Mouse (Mus musculus): ENCODE results near the gene Capza1.
"Not testable (repeated sequence)": the region's sequence is repeated elsewhere in the genome, so short reads cannot be mapped to it uniquely, and the experiment has no call there.

Capza1 gene

GRCm38 (mm10) chr3:104863786-104864650, at the start of gene Capza1, which contains the start of gene St7l:
Gene Capza1 (minus strand): TSS chr3:104864505.
Gene St7l (plus strand): TSS chr3:104864005.
- peak; percentile 86 to 88 for DNase-seq (ENCODE audit: low spot score in 2 of 2)

- no peak for DNase-seq (ENCODE audit: low spot score in 2 of 2)
These were observed 44.9 kb upstream of the Capza1 start for GRCm38 (mm10) chr3:104909195-104909594.

- peak in 1 of 2 experiments; percentile 47 for DNase-seq (ENCODE audit: low spot score in 2 of 2)
These were observed 41.7 kb upstream of the Capza1 start for GRCm38 (mm10) chr3:104906007-104906406.

GRCm38 (mm10) chr3:104905389-104905788, 41.1 kb upstream of the Capza1 start:
- peak in 1 of 2 experiments; percentile 20 for DNase-seq (ENCODE audit: low spot score in 2 of 2)

DNA sequence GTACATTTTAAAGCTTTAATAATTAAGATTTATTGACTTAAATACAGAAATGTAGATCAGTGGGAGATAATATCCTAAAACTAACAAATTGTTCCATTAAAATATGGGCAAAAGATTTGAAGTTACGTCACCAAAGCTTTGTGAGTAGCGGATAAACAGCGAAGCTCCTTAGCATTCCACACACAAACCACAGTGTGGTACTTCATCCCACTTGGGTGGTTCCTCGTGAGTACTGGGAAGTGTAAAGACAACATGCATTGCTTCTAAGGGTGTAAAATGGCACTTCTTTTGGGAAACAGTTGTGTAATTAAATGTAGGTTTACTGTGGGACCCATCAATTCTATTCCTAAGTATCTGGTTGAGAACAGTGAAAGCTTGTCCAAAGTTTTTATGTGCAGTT, 36.8 kb upstream of the Capza1 start:
- no peak for DNase-seq (ENCODE audit: low spot score in 2 of 2)

DNA sequence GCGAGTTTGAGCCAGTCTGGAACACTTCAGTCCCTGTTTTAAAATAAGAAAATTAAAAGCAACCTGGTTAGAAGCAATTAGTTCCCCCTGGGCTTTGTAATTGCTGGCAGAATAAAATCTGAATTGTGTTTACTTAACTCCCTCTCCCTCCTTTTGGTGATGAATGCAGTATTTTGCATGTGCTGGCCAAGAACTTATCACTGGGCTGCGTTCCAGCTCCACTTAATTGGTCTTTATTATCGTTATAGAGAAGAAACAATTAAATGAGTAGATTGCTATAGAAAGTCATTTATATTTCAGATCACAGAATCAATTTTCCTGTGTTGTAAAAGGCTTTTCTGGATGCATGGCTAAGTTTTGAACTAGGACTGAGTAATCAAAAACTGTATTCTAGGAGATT, 31.8 kb upstream of the Capza1 start:
- DNase-seq (ENCODE audit: low spot score in 2 of 2) = no peak

DNA sequence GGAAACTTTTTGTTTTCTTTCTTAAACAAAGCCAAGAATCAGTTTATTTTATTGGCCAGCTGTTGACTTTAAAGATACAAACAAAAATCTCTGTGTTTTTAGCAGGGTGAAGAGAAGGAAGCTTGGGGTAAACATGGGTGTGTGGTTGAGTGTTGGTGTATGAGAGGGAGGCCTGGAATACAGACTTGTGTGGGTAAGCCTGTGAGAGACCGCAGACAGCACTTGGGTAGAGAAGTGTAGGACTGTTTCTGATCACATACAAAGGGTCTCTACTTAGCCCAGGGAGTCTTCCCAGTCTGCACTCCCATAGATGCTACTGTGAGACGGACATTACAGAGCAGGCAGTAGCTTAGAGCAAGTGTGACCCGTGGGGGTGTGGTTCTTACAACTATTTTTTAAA, 24.3 kb upstream of the Capza1 start:
- DNase-seq (ENCODE audit: low spot score in 2 of 2) = no peak

GRCm38 (mm10) chr3:104869611-104870010, 5.3 kb upstream of the Capza1 start:
- no peak for DNase-seq (ENCODE audit: low spot score in 2 of 2)

DNA sequence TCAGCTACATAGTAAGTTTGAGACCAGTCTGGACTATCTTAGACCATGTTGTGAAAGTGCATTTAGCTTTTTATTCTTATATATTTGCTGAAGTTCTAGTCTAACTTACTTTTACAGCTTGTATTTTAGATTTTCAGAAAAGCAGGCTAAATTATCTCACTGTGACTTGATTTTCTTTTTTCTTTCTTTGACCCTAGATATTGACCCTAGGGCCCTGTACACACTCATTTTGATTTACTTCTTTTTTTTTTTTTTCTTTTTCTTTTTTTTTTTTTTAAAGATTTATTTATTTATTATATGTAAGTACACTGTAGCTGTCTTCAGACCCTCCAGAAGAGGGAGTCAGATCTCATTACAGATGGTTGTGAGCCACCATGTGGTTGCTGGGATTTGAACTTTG, 2.4 kb upstream of the Capza1 start:
- DNase-seq (ENCODE audit: low spot score in 2 of 2) = not testable (repeated sequence)

GRCm38 (mm10) chr3:104865341-104865788, 1.1 kb upstream of the Capza1 start:
- no peak for DNase-seq (ENCODE audit: low spot score in 2 of 2)

DNA sequence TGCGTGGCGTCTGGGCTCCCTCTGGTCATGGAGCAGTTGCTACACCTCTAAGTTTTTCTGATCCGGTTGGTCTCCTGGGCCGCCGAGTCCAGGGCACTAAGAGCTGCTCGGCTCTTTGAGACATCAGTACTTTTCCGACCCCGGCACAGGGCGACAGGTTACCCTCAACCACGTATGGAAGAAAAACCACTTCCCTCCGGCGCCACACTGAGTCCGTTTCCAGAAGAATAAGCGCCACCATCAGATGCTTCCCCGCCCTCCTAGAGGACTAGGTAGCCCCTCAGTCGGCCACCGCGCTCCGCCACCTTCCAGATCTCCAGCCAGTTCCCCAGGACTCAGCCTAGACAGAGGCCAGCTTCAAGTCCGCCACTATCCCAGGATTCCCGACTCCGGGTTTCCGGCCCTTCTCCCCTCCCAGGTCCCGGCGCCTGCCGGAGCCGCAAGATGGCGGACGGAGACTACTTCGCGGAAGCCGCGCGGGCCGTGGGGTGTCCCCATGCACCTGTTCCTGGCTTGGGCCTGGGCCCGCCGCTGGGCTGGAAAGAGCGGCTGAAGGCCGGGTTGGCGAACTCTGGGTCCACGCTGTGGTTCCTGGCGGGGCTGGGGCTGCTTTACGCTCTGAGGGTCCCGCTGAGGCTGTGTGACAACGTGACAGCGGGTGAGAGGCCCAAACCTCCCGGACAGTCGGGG, 491 bp upstream of the Capza1 start:
- peak; percentile 84 to 86 for DNase-seq (ENCODE audit: low spot score in 2 of 2)

DNA sequence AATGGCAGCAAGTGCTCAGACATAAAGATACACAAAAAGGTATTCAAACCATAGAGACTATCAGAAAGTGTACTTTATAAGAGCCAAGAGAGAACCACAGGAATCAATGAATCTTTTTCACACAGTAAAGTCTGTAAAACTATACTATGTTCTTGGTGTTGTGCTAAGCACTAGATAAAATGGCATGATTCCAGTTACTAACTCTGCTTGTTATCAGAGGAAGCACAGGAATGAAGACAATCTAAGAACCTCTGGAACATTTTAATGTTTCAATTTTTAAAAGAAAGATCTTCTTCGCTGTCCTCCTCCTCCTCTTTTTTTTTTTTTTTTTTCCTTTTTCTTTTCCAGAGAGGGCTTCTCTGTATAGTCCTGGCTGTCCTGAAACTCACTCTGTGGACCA, 5.7 kb downstream of the Capza1 start:
- no peak for DNase-seq (ENCODE audit: low spot score in 2 of 2)

GRCm38 (mm10) chr3:104856106-104856505, 8.2 kb downstream of the Capza1 start:
- DNase-seq (ENCODE audit: low spot score in 2 of 2) = no peak

- no peak for DNase-seq (ENCODE audit: low spot score in 2 of 2)
These were observed 9.4 kb downstream of the Capza1 start for GRCm38 (mm10) chr3:104854866-104855265.

DNA sequence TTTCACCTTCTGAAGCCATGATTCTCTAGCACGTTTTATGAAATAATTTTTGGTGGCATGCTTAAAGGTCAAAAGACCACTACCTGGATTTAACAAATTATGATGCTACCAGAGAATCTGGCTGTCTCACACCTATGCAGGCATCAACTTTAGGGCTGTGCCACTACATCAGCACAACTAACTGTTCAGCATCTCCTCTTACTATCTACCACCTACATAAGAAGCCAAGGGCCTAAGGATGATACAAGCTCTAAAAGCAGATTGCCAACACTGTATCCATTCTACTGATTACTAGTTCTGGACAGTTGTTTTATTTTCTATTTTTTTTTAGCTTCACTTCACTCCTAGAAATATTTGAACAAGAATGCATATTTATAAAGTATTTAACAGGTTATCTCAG, 9.8 kb downstream of the Capza1 start:
- no peak for DNase-seq (ENCODE audit: low spot score in 2 of 2)

DNA sequence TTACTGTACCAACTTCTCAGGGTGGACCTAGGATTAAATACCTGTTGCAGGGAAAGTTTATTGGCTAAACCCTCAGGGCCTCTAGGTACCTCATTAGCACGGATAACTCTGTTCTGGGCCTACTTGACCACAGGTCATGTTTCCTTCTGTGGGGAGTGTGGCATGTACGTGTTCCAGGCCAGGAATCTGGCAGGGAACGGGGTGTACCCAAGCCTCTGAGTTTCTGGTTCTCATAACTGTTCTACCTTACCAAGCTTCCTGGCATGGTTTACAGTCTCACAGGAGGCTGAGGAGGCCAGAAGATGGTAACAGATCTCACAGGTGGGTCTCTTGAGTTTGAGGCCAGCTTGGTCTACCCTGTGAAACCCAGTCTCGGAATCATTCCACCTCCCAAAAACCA, 17.7 kb downstream of the Capza1 start:
- DNase-seq (ENCODE audit: low spot score in 2 of 2) = no peak

- DNase-seq (ENCODE audit: low spot score in 2 of 2) = no peak
These were observed 23.3 kb downstream of the Capza1 start for GRCm38 (mm10) chr3:104841049-104841448.

GRCm38 (mm10) chr3:104835797-104836196, 28.5 kb downstream of the Capza1 start:
- no peak for DNase-seq (ENCODE audit: low spot score in 2 of 2)

DNA sequence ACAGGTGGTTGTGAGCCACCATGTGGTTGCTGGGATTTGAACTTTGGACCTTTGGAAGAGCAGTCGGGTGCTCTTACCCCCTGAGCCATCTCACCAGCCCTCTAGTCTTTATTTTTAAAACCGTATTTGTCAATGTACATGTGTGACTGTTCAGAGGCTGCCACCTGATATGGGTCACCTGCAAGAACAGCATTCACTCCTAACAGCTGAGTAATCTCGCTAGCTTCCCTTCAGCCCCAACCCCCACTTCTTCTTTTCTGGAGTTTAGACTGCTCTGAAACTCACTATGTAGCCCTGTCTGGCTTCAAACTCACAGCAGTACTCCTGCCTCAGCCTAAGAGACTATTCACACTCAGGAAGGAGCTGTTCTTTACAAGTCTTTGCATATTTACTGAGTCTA, 41.9 kb downstream of the Capza1 start:
- DNase-seq (ENCODE audit: low spot score in 2 of 2) = no peak

DNA sequence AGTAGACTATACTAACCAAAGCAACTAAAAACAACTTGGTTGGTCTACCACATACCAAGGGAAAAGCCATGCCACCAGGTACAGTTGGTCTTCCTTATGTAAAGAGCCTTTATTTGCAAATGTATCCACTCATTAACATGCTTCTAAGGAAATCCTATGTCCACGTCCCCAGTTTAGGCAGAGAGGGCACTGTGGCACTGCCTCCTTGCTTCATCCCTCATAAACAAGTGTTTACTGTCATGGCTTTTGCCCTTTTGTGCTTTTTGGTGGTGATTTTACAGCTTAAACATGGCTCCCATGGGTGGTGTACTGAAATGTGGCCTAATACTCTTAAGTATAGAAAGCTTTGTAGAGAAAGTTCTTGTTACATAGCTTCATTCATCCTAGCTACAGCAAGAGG, 43.9 kb downstream of the Capza1 start:
- no peak for DNase-seq (ENCODE audit: low spot score in 2 of 2)

GRCm38 (mm10) chr3:104818749-104819134, 45.6 kb downstream of the Capza1 start:
- DNase-seq (ENCODE audit: low spot score in 2 of 2) = no peak

GRCm38 (mm10) chr3:104817991-104818748, 46.1 kb downstream of the Capza1 start, which contains the start of gene Mov10:
Gene Mov10 (minus strand): TSS chr3:104818563.
- DNase-seq (ENCODE audit: low spot score in 2 of 2) = peak in 1 of 2 experiments; percentile 18

All from right cerebral cortex, postnatal 36 days (tissue).